Mouse (Mus musculus): Measurements from ENCODE around the gene Itga9. TPM values are rescaled to one million over a fixed set of nuclear protein-coding genes. Genes with fewer than 3 reads are reported as not detected.

Gene Itga9
- polyA plus RNA-seq, 1 experiment, result not detected

- WGBS, result 86% methylated on average over 22 of the region's 22 CpGs
- Histone ChIP-seq H3K27ac (ENCODE audit: insufficient read depth, low read depth, low read length) (no peak overlapping the region), H3K4me3 (ENCODE audit: insufficient read depth, low read depth, low read length) (no peak overlapping the region), H3K4me1 (ENCODE audit: control insufficient read depth, insufficient read depth, low read length) (peaks cover 14% of the 10 kb centered on the region)
- TF ChIP-seq POLR2A (IDR thresholded peaks at IDR 0.05; ENCODE audit: insufficient read depth, low read depth, low read length) (no peak), CTCF (IDR thresholded peaks at IDR 0.05; ENCODE audit: insufficient read depth, low read depth, low read length) (no peak)
Measured at GRCm38 (mm10) chr9:118674761-118675160, 68.3 kb downstream of the Itga9 start.

- peaks cover 14% of the 10 kb centered on the region for H3K4me1 ChIP-seq (ENCODE audit: control insufficient read depth, insufficient read depth, low read length)
- 95% methylated on average over 8 of the region's 8 CpGs for WGBS
- TF ChIP-seq POLR2A (IDR thresholded peaks at IDR 0.05; ENCODE audit: insufficient read depth, low read depth, low read length) (no peak), CTCF (IDR thresholded peaks at IDR 0.05; ENCODE audit: insufficient read depth, low read depth, low read length) (no peak)
- H3K4me3 ChIP-seq (ENCODE audit: insufficient read depth, low read depth, low read length), result no peak overlapping the region
- H3K27ac ChIP-seq (ENCODE audit: insufficient read depth, low read depth, low read length), result no peak overlapping the region
Measured at GRCm38 (mm10) chr9:118675573-118676170, 69.2 kb downstream of the Itga9 start.

DNA sequence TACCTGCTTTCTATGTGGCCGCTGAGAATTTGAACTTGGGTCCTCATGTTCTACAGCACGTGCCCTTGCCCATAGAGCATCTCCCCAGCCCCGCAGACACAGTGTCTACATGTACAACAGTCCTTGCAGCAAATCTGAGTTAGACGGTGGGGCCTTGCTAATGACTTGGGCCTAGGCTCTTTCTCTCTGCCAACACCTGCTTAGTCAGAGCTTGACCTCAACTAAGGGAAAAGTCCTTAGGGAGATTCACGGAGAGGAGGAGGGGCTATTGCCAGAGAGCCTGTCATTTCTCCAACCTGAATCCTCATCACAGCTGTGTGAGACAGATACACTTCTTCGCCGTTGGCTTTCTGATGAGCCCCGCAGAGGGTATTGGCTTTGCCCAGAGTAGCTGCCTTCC is 70.2 kb downstream of the Itga9 start:
- TF ChIP-seq CTCF (IDR thresholded peaks at IDR 0.05; ENCODE audit: insufficient read depth, low read depth, low read length) (no peak), POLR2A (IDR thresholded peaks at IDR 0.05; ENCODE audit: insufficient read depth, low read depth, low read length) (no peak)
- H3K4me3 ChIP-seq (ENCODE audit: insufficient read depth, low read depth, low read length), result no peak overlapping the region
- no peak overlapping the region for H3K27ac ChIP-seq (ENCODE audit: insufficient read depth, low read depth, low read length)
- peaks cover 16% of the 10 kb centered on the region for H3K4me1 ChIP-seq (ENCODE audit: control insufficient read depth, insufficient read depth, low read length)
- WGBS, result 90% methylated on average over 8 of the region's 8 CpGs

- H3K4me1 ChIP-seq (ENCODE audit: control insufficient read depth, insufficient read depth, low read length), result peaks cover 20% of the 10 kb centered on the region
- WGBS, result 22% methylated on average over 9 of the region's 9 CpGs
- no peak overlapping the region for H3K4me3 ChIP-seq (ENCODE audit: insufficient read depth, low read depth, low read length)
- H3K27ac ChIP-seq (ENCODE audit: insufficient read depth, low read depth, low read length), result no peak overlapping the region
- TF ChIP-seq POLR2A (IDR thresholded peaks at IDR 0.05; ENCODE audit: insufficient read depth, low read depth, low read length) (no peak), CTCF (IDR thresholded peaks at IDR 0.05; ENCODE audit: insufficient read depth, low read depth, low read length) (no peak)
Measured at GRCm38 (mm10) chr9:118677349-118677748, 70.9 kb downstream of the Itga9 start.

GRCm38 (mm10) chr9:118678020-118678750 is 71.7 kb downstream of the Itga9 start:
- Histone ChIP-seq H3K4me1 (ENCODE audit: control insufficient read depth, insufficient read depth, low read length) (peaks cover 20% of the 10 kb centered on the region), H3K4me3 (ENCODE audit: insufficient read depth, low read depth, low read length) (no peak overlapping the region), H3K27ac (ENCODE audit: insufficient read depth, low read depth, low read length) (no peak overlapping the region)
- WGBS, result 43% methylated on average over 15 of the region's 15 CpGs
- no peak for TF ChIP-seq POLR2A (IDR thresholded peaks at IDR 0.05; ENCODE audit: insufficient read depth, low read depth, low read length)
- no peak for TF ChIP-seq CTCF (IDR thresholded peaks at IDR 0.05; ENCODE audit: insufficient read depth, low read depth, low read length)

GRCm38 (mm10) chr9:118678759-118679158 is 72.3 kb downstream of the Itga9 start:
- WGBS, result 64% methylated on average over 10 of the region's 10 CpGs
- Histone ChIP-seq H3K4me3 (ENCODE audit: insufficient read depth, low read depth, low read length) (no peak overlapping the region), H3K4me1 (ENCODE audit: control insufficient read depth, insufficient read depth, low read length) (peaks cover 20% of the 10 kb centered on the region), H3K27ac (ENCODE audit: insufficient read depth, low read depth, low read length) (no peak overlapping the region)
- TF ChIP-seq POLR2A (IDR thresholded peaks at IDR 0.05; ENCODE audit: insufficient read depth, low read depth, low read length) (no peak), CTCF (IDR thresholded peaks at IDR 0.05; ENCODE audit: insufficient read depth, low read depth, low read length) (no peak)

DNA sequence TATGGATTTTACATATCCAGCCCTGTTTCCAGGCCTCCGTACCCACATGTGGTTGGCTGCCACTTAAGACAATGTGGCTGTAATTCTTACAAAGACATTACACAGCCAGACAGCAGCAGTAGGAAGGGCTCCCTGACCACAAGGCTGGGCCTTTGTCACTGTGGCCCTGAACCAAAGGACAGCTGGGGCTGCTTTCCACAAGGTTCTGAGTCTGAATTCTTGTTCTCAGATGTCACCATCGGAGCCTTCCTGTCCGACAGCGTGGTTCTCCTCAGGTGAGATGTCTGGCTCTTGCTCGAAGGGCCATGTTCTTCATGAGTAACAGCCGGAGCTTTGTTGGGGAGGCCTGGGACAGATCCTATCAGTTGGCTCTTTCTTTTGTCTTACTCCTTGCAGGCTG is 75.0 kb downstream of the Itga9 start:
- TF ChIP-seq POLR2A (IDR thresholded peaks at IDR 0.05; ENCODE audit: insufficient read depth, low read depth, low read length), result no peak
- no peak for TF ChIP-seq CTCF (IDR thresholded peaks at IDR 0.05; ENCODE audit: insufficient read depth, low read depth, low read length)
- 93% methylated on average over 6 of the region's 6 CpGs for WGBS
- peaks cover 20% of the 10 kb centered on the region for H3K4me1 ChIP-seq (ENCODE audit: control insufficient read depth, insufficient read depth, low read length)
- no peak overlapping the region for H3K4me3 ChIP-seq (ENCODE audit: insufficient read depth, low read depth, low read length)
- H3K27ac ChIP-seq (ENCODE audit: insufficient read depth, low read depth, low read length), result no peak overlapping the region

- Histone ChIP-seq H3K27ac (ENCODE audit: insufficient read depth, low read depth, low read length) (no peak overlapping the region), H3K4me1 (ENCODE audit: control insufficient read depth, insufficient read depth, low read length) (peaks cover 19% of the 10 kb centered on the region), H3K4me3 (ENCODE audit: insufficient read depth, low read depth, low read length) (no peak overlapping the region)
- no peak for TF ChIP-seq POLR2A (IDR thresholded peaks at IDR 0.05; ENCODE audit: insufficient read depth, low read depth, low read length)
- TF ChIP-seq CTCF (IDR thresholded peaks at IDR 0.05; ENCODE audit: insufficient read depth, low read depth, low read length), result no peak
- whole genome bisulfite sequencing, result 61% methylated on average over 8 of the region's 8 CpGs
Measured at GRCm38 (mm10) chr9:118682154-118682553, 75.7 kb downstream of the Itga9 start.

DNA sequence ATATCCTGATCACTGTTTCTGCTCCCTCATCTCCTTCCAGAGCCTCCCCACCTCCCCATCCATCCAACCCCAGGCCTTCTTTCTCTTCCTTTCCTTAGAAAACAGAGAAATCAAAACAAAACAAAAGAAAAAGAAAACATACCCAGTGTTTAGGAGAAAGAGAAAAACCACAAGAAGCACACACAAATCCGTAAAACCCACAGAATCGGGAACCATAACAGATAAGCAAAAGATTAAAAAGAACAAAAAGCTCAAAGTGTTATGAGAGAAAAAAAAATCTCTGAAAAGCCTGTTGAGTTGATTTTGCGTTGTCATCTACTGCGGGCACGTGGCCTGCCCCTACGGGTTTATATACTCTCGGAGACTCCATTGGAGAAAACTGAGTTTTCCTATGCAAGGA is 77.0 kb downstream of the Itga9 start:
- Histone ChIP-seq H3K4me3 (ENCODE audit: insufficient read depth, low read depth, low read length) (no peak overlapping the region), H3K27ac (ENCODE audit: insufficient read depth, low read depth, low read length) (no peak overlapping the region), H3K4me1 (ENCODE audit: control insufficient read depth, insufficient read depth, low read length) (peaks cover 8% of the 10 kb centered on the region; the same call in 1 of the 2 replicates)
- no peak for TF ChIP-seq POLR2A (IDR thresholded peaks at IDR 0.05; ENCODE audit: insufficient read depth, low read depth, low read length)
- TF ChIP-seq CTCF (IDR thresholded peaks at IDR 0.05; ENCODE audit: insufficient read depth, low read depth, low read length), result no peak
- 93% methylated on average over 7 of the region's 7 CpGs for WGBS

Data from olfactory bulb, adult 2 months (tissue).